In the genomic region with DNA sequence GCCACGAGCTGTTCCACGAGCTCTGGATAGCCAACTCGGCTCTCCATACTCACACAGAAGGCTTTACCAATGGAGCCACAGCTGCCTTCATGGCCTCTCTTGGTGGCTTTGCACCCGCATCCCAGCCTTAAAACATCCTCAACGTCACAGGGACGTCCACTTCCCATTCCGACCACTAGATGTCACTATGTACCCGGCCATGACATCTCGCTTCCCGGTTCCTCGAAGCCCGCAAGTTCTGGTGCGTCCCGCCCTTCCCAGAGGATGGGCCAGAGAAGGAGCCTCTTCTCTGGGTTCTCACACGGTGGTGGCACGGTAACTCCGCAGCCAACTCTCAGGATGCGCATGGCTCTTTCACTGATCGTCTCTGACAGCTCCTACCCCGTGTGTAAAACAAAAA, we compare ENCODE assay signal across 8 mouse cellular contexts. TPM values are rescaled to one million over a fixed set of nuclear protein-coding genes. Genes with fewer than 3 reads are reported as not detected.
A peak's percentile ranks its signal among the peaks of the same experiment; 100 is the strongest.
DNase-seq lines count a peak whose midpoint lies in the region; ATAC-seq lines count a peak whose summit lies in the region.

No protein-coding gene starts in this region.

- peaks cover 11% of the 10 kb centered on the region; the same call in 1 of the 2 replicates for H3K27me3 ChIP-seq in kidney, embryonic 15.5 days
- H3K27me3 ChIP-seq in midbrain, embryonic 16.5 days (ENCODE audit: control insufficient read depth, insufficient read depth, low read depth, low read length): 0 out of 2 replicates have a peak, but pooled peaks cover 3% of the 10 kb centered on the region

- no peak overlapping the region for H3K9ac ChIP-seq in kidney, embryonic 15.5 days
- no peak overlapping the region for H3K9ac ChIP-seq in midbrain, embryonic 16.5 days (ENCODE audit: low read depth, low read length)

- no peak overlapping the region for H3K4me2 ChIP-seq in kidney, embryonic 15.5 days
- H3K4me2 ChIP-seq in midbrain, embryonic 16.5 days (ENCODE audit: low read length): peak overlapping the region; percentile 28; the same call in 1 of the 2 replicates

- intact Hi-C loops in left cerebral cortex, postnatal 36 days (cut with DNase I): loop anchor here (2.0 to 10.0 kb wide), 2 partner anchors 367 to 449 kb away; no protein-coding TSS in a partner anchor

- no peak for ATAC-seq in kidney, embryonic 15.5 days (replicated peaks; ENCODE audit: low FRiP score)
- peak; percentile 74 for ATAC-seq in midbrain, embryonic 16.5 days

- 2% methylated on average over 20 of the region's 20 CpGs for WGBS in kidney, embryonic 15.5 days
- WGBS in midbrain, embryonic 16.5 days: 4% methylated on average over 20 of the region's 20 CpGs

- H3K27ac ChIP-seq in kidney, embryonic 15.5 days: no peak overlapping the region
- no peak overlapping the region for H3K27ac ChIP-seq in midbrain, embryonic 16.5 days (ENCODE audit: low read length)

- H3K9me3 ChIP-seq in kidney, embryonic 15.5 days (replicated peaks): no peaks in the 10 kb centered on the region
- H3K9me3 ChIP-seq in midbrain, embryonic 16.5 days (replicated peaks; ENCODE audit: control insufficient read depth, low read length, poor library complexity, severe bottlenecking): no peaks in the 10 kb centered on the region

- peak; percentile 43 for DNase-seq in kidney, adult 11 months
- DNase-seq in cerebellum, adult 9-11 months: peak; percentile 83
- DNase-seq in frontal cortex, adult 2 months (ENCODE audit: extremely low spot score in 1 of 2, low spot score in 1 of 2): peak; percentile 72 to 96
- DNase-seq in induced T-regulatory cell, adult 2 months (ENCODE audit: low read depth): peak; percentile 77
- peak; percentile 78 to 87 for DNase-seq in left cerebral cortex, postnatal 36 days (ENCODE audit: low spot score in 2 of 2)
- DNase-seq in spleen, postnatal 10 days (ENCODE audit: low spot score in 2 of 2): peak; percentile 20 to 50

- no peaks in the 10 kb centered on the region for H3K4me1 ChIP-seq in kidney, embryonic 15.5 days
- H3K4me1 ChIP-seq in midbrain, embryonic 16.5 days (ENCODE audit: control insufficient read depth, insufficient read depth, low read length): no peaks in the 10 kb centered on the region

- H3K36me3 ChIP-seq in kidney, embryonic 15.5 days: no peaks in the 10 kb centered on the region
- no peaks in the 10 kb centered on the region for H3K36me3 ChIP-seq in midbrain, embryonic 16.5 days (ENCODE audit: control insufficient read depth, insufficient read depth, low read length)

- H3K4me3 ChIP-seq in kidney, embryonic 15.5 days (replicated peaks): no peak overlapping the region
- H3K4me3 ChIP-seq in midbrain, embryonic 16.5 days (ENCODE audit: low read depth, low read length): no peak overlapping the region

RNA-seq across cellular contexts. Expression of gene Aym1, which starts 8.8 kb away (rescaled TPM):
- not detected in 2 replicates for polyA plus RNA-seq in kidney, embryonic 15.5 days (2015; fragmentation: Nextera tagmentation; extraction: Ambion mirVana)
- polyA plus RNA-seq in frontal cortex, adult 2 months (2012; rRNA removed): not detected in 2 replicates
- not detected for total RNA-seq in left cerebral cortex, postnatal 36 days (2021)
- not detected in 2 replicates for polyA plus RNA-seq in midbrain, embryonic 16.5 days (2015; fragmentation: Nextera tagmentation; extraction: Ambion mirVana)

RNA-seq across cellular contexts. Expression of gene Sgsm1, which starts 55.3 kb away (rescaled TPM):
- polyA plus RNA-seq in kidney, embryonic 15.5 days (2015; fragmentation: Nextera tagmentation; extraction: Ambion mirVana): 6.3 and 6.4 TPM in 2 replicates
- 66.4 and 69.8 TPM in 2 replicates for polyA plus RNA-seq in frontal cortex, adult 2 months (2012; rRNA removed)
- total RNA-seq in left cerebral cortex, postnatal 36 days (2021): 100 to 1,000 TPM; 124 to 169 TPM
- 27.5 and 29.4 TPM in 2 replicates for polyA plus RNA-seq in midbrain, embryonic 16.5 days (2015; fragmentation: Nextera tagmentation; extraction: Ambion mirVana)
